Mouse (Mus musculus) thymus, adult 2 months (tissue): ENCODE measurements around the gene Helz.

Experiments
- CTCF ChIP-seq: fragments of 200-500 bp; IDR thresholded peaks from 2 replicates; pipeline ENCODE4 v1.5.1; 2012; ENCODE audit warnings: mild to moderate bottlenecking, control low read depth, low read length, moderate library complexity, borderline replicate concordance; ENCODE audit not compliant: control insufficient read depth, poor library complexity, insufficient read depth; ENCODE audit errors: extremely low read depth
- POLR2A ChIP-seq: fragments of 200-500 bp; IDR thresholded peaks from 2 replicates; pipeline ENCODE4 v1.6.1; 2012; ENCODE audit warnings: mild to moderate bottlenecking, low read length, control low read depth, moderate library complexity; ENCODE audit not compliant: control insufficient read depth, poor library complexity, insufficient read depth; ENCODE audit errors: extremely low read depth

- TF ChIP-seq CTCF, result no peak
- TF ChIP-seq POLR2A, result no peak
Measured at GRCm38 (mm10) chr11:107531445-107531844, 16.3 kb upstream of the Helz start.
